Comparison of ENCODE assay signal across 19 mouse cellular contexts in genomic region chr16:5429466-5429865, GRCm38 (mm10).
DNase-seq lines count a peak whose midpoint lies in the region; ATAC-seq lines count a peak whose summit lies in the region.
"Had no signal": no experiment of that assay in that cellular context is flagged by ENCODE, and none has a peak within 500 bp of the region (broad histone marks: within the 10 kb centered on the region; RNA-seq: fewer than 3 reads in every experiment).

No protein-coding gene starts in this region.

- peak; percentile 32 for DNase-seq in lung, postnatal 36 days
- DNase-seq in lung, postnatal 14 days, result no peak
- peak; percentile 59 for DNase-seq in kidney, postnatal 10 days
- DNase-seq in retina, embryonic 14.5 days (ENCODE audit: low spot score), result no peak
- no peak for DNase-seq in urinary bladder, postnatal 4 days (ENCODE audit: low spot score in 2 of 2)
- DNase-seq: adrenal gland, postnatal 10 days; cerebellum, adult 8-10 months; gastrocnemius, postnatal 10 days; heart, adult 2 months; layer of hippocampus, postnatal 36 days; liver, postnatal 0 days; retina, postnatal 1 day; thymus, postnatal 36 days had no signal

- peak; percentile 74 for ATAC-seq in common myeloid progenitor, adult 5-6 weeks (replicated peaks; ENCODE audit: low read depth, poor library complexity, severe bottlenecking)
- peak; percentile 74 for ATAC-seq in megakaryocyte progenitor cell, adult 5-6 weeks (replicated peaks; ENCODE audit: poor library complexity)
- ATAC-seq: forebrain, embryonic 14.5 days; inflammation-experienced regulatory T-cells, adult 6 months; liver, postnatal 0 days; lung, postnatal 0 days; midbrain, embryonic 13.5 days had no signal

Comparison
In these comparisons a context has a peak if more than half of its experiments do, and no peak if none do; other contexts are left out.
1. DNase-seq: peak in lung, postnatal 36 days (single experiment) and kidney, postnatal 10 days (single experiment); none in lung, postnatal 14 days (single experiment), retina, embryonic 14.5 days (single experiment) and urinary bladder, postnatal 4 days (0 of 2).